Comparison of ENCODE assay signal across 12 mouse cellular contexts in genomic region chr16:38392126-38392894, GRCm38 (mm10). TPM values are rescaled to one million over a fixed set of nuclear protein-coding genes. Genes with fewer than 3 reads are reported as not detected.
DNase-seq lines count a peak whose midpoint lies in the region; ATAC-seq and TF ChIP-seq lines count a peak whose summit lies in the region.
"Had no signal": no experiment of that assay in that cellular context is flagged by ENCODE, and none has a peak within 500 bp of the region (broad histone marks: within the 10 kb centered on the region; RNA-seq: fewer than 3 reads in every experiment).

No protein-coding gene starts in this region.

- H3K9ac ChIP-seq in lung, postnatal 0 days (replicated peaks; ENCODE audit: low read depth): no peak overlapping the region
- H3K9ac ChIP-seq in liver, postnatal 0 days (replicated peaks): no peak overlapping the region
- H3K9ac ChIP-seq: embryonic facial prominence, embryonic 12.5 days; hindbrain, embryonic 15.5 days; liver, embryonic 13.5 days; neural tube, embryonic 12.5 days had no signal

- H3K27me3 ChIP-seq in lung, postnatal 0 days (replicated peaks; ENCODE audit: insufficient read depth, low read length): no peaks in the 10 kb centered on the region
- H3K27me3 ChIP-seq in liver, postnatal 0 days (ENCODE audit: insufficient read depth, low read length): no peaks in the 10 kb centered on the region
- H3K27me3 ChIP-seq: embryonic facial prominence, embryonic 12.5 days; hindbrain, embryonic 15.5 days; liver, embryonic 13.5 days; neural tube, embryonic 12.5 days had no signal

- H3K9me3 ChIP-seq in lung, postnatal 0 days (ENCODE audit: low read length): no peaks in the 10 kb centered on the region
- H3K9me3 ChIP-seq in liver, postnatal 0 days (ENCODE audit: low read length): no peaks in the 10 kb centered on the region
- H3K9me3 ChIP-seq: embryonic facial prominence, embryonic 12.5 days; hindbrain, embryonic 15.5 days; liver, embryonic 13.5 days; neural tube, embryonic 12.5 days had no signal

- no peak for TF ChIP-seq CTCF in lung, postnatal 0 days (IDR thresholded peaks at IDR 0.05)
- TF ChIP-seq CTCF in liver, postnatal 0 days (IDR thresholded peaks at IDR 0.05; ENCODE audit: low read depth): no peak

- 0 out of 2 replicates have a peak, but pooled peaks have one; percentile 8 for ATAC-seq in lung, postnatal 0 days
- no peak for ATAC-seq in liver, postnatal 0 days

- no peaks in the 10 kb centered on the region for H3K36me3 ChIP-seq in lung, postnatal 0 days (ENCODE audit: insufficient read depth, low read length)
- H3K36me3 ChIP-seq in liver, postnatal 0 days (replicated peaks; ENCODE audit: insufficient read depth, low read length): no peaks in the 10 kb centered on the region
- H3K36me3 ChIP-seq: embryonic facial prominence, embryonic 12.5 days; hindbrain, embryonic 15.5 days; liver, embryonic 13.5 days; neural tube, embryonic 12.5 days had no signal

- no peak overlapping the region for H3K4me2 ChIP-seq in lung, postnatal 0 days (replicated peaks; ENCODE audit: low read depth, low read length)
- no peak overlapping the region for H3K4me2 ChIP-seq in liver, postnatal 0 days (ENCODE audit: low read depth, low read length)
- H3K4me2 ChIP-seq: embryonic facial prominence, embryonic 12.5 days; hindbrain, embryonic 15.5 days; liver, embryonic 13.5 days; neural tube, embryonic 12.5 days had no signal

- TF ChIP-seq EP300 in lung, postnatal 0 days (IDR thresholded peaks at IDR 0.05): no peak
- no peak for TF ChIP-seq EP300 in liver, postnatal 0 days (IDR thresholded peaks at IDR 0.05; ENCODE audit: low read depth)

- no peaks in the 10 kb centered on the region for H3K4me1 ChIP-seq in lung, postnatal 0 days (ENCODE audit: insufficient read depth, low read depth, low read length)
- peaks cover 18% of the 10 kb centered on the region; the same call in 1 of the 2 replicates for H3K4me1 ChIP-seq in liver, postnatal 0 days (ENCODE audit: insufficient read depth)
- H3K4me1 ChIP-seq: hindbrain, embryonic 15.5 days; neural tube, embryonic 12.5 days had no signal

- H3K27ac ChIP-seq in lung, postnatal 0 days (ENCODE audit: low read length): no peak overlapping the region
- H3K27ac ChIP-seq in liver, postnatal 0 days (ENCODE audit: low read depth): no peak overlapping the region
- H3K27ac ChIP-seq: embryonic facial prominence, embryonic 12.5 days; hindbrain, embryonic 15.5 days; liver, embryonic 13.5 days; neural tube, embryonic 12.5 days had no signal

- intact Hi-C loops in heart, postnatal 25 days (cut with DNase I): loop anchor here (5.0 kb wide), 1 partner anchor 40 kb away; no protein-coding TSS in a partner anchor

- WGBS in lung, postnatal 0 days: 61% methylated on average over 23 of the region's 23 CpGs
- WGBS in liver, postnatal 0 days (ENCODE audit: insufficient replicate concordance): 78% methylated on average over 23 of the region's 23 CpGs

- DNase-seq in cerebellum, postnatal 10 days: peak; percentile 34 to 40
- DNase-seq in cerebellum, adult 11 months: no peak
- peak; percentile 72 for DNase-seq in gastrocnemius, postnatal 10 days
- peak; percentile 77 for DNase-seq in heart, postnatal 25 days (ENCODE audit: low spot score)
- DNase-seq in lung, postnatal 0 days (ENCODE audit: low spot score): peak; percentile 21
- DNase-seq in embryo, embryonic 9.5 days (ENCODE audit: extremely low spot score): no peak
- DNase-seq in liver, postnatal 0 days: no peak
- DNase-seq in ovary, postnatal 14 days (ENCODE audit: low spot score): no peak
- DNase-seq: liver, embryonic 13.5 days had no signal

- H3K4me3 ChIP-seq in lung, postnatal 0 days (ENCODE audit: low read depth, low read length): no peak overlapping the region
- no peak overlapping the region for H3K4me3 ChIP-seq in liver, postnatal 0 days (ENCODE audit: low read depth, low read length)
- H3K4me3 ChIP-seq: embryonic facial prominence, embryonic 12.5 days; hindbrain, embryonic 15.5 days; liver, embryonic 13.5 days; neural tube, embryonic 12.5 days had no signal

RNA-seq across cellular contexts. Expression of gene Popdc2, which starts 30.3 kb away (rescaled TPM):
- total RNA-seq in gastrocnemius, postnatal 10 days (2021): 10 to 100 TPM; 56.0 to 67.3 TPM
- total RNA-seq in heart, postnatal 25 days (2021): 100 to 1,000 TPM; 481 to 520 TPM
- polyA plus RNA-seq in lung, postnatal 0 days (2015; fragmentation: Nextera tagmentation; extraction: Ambion mirVana): 4.7 and 6.5 TPM in 2 replicates
- 10.8 and 12.6 TPM in 2 replicates for polyA plus RNA-seq in liver, postnatal 0 days (2015; fragmentation: Nextera tagmentation; extraction: Ambion mirVana)

RNA-seq across cellular contexts. Expression of gene Pla1a, which starts 40.6 kb away (rescaled TPM):
- 1 to 10 TPM; 1.4 to 1.6 TPM for total RNA-seq in gastrocnemius, postnatal 10 days (2021)
- total RNA-seq in heart, postnatal 25 days (2021): 1 to 10 TPM; 6.5 to 8.4 TPM
- polyA plus RNA-seq in lung, postnatal 0 days (2015; fragmentation: Nextera tagmentation; extraction: Ambion mirVana): 1.2 and 1.6 TPM in 2 replicates
- polyA plus RNA-seq in liver, postnatal 0 days (2015; fragmentation: Nextera tagmentation; extraction: Ambion mirVana): 49.8 and 55.8 TPM in 2 replicates

RNA-seq across cellular contexts. Expression of gene Gm21987, which starts 45.5 kb away (rescaled TPM):
- total RNA-seq in gastrocnemius, postnatal 10 days (2021): not detected
- total RNA-seq in heart, postnatal 25 days (2021): not detected
- polyA plus RNA-seq in lung, postnatal 0 days (2015; fragmentation: Nextera tagmentation; extraction: Ambion mirVana): not detected in 2 replicates
- polyA plus RNA-seq in liver, postnatal 0 days (2015; fragmentation: Nextera tagmentation; extraction: Ambion mirVana): not detected in 2 replicates
- polyA plus RNA-seq: embryonic facial prominence, embryonic 12.5 days; hindbrain, embryonic 15.5 days; liver, embryonic 13.5 days; neural tube, embryonic 12.5 days had no signal

RNA-seq across cellular contexts. Expression of gene Cox17, which starts 45.5 kb away (rescaled TPM):
- total RNA-seq in gastrocnemius, postnatal 10 days (2021): 100 to 1,000 TPM; 127 to 139 TPM
- 100 to 1,000 TPM; 261 to 277 TPM for total RNA-seq in heart, postnatal 25 days (2021)
- polyA plus RNA-seq in lung, postnatal 0 days (2015; fragmentation: Nextera tagmentation; extraction: Ambion mirVana): 205 and 218 TPM in 2 replicates
- polyA plus RNA-seq in liver, postnatal 0 days (2015; fragmentation: Nextera tagmentation; extraction: Ambion mirVana): 274 and 276 TPM in 2 replicates

RNA-seq across cellular contexts. Expression of gene Maats1, which starts 50.4 kb away (rescaled TPM):
- total RNA-seq in gastrocnemius, postnatal 10 days (2021): under 1 TPM in 1 of 2 experiments, not detected in 1; 0.11 TPM
- total RNA-seq in heart, postnatal 25 days (2021): not detected
- polyA plus RNA-seq in lung, postnatal 0 days (2015; fragmentation: Nextera tagmentation; extraction: Ambion mirVana): 2.6 and 3.7 TPM in 2 replicates
- polyA plus RNA-seq in liver, postnatal 0 days (2015; fragmentation: Nextera tagmentation; extraction: Ambion mirVana): 0.04 TPM in 1 of 2 replicates, not detected in the other
- polyA plus RNA-seq: liver, embryonic 13.5 days had no signal

Comparison
In these comparisons a context has a peak if more than half of its experiments do, and no peak if none do; other contexts are left out.
1. DNase-seq: peak in cerebellum, postnatal 10 days (2 of 2), gastrocnemius, postnatal 10 days (single experiment), heart, postnatal 25 days (single experiment) and lung, postnatal 0 days (single experiment); none in cerebellum, adult 11 months (single experiment), embryo, embryonic 9.5 days (single experiment), liver, postnatal 0 days (single experiment) and ovary, postnatal 14 days (single experiment).
2. RNA of gene Popdc2, which starts 30.3 kb away (total RNA-seq): 481 to 520 TPM in heart, postnatal 25 days; 56.0 to 67.3 TPM in gastrocnemius, postnatal 10 days; every median in the first group is over 4 times any median in the second.